In the genomic region with DNA sequence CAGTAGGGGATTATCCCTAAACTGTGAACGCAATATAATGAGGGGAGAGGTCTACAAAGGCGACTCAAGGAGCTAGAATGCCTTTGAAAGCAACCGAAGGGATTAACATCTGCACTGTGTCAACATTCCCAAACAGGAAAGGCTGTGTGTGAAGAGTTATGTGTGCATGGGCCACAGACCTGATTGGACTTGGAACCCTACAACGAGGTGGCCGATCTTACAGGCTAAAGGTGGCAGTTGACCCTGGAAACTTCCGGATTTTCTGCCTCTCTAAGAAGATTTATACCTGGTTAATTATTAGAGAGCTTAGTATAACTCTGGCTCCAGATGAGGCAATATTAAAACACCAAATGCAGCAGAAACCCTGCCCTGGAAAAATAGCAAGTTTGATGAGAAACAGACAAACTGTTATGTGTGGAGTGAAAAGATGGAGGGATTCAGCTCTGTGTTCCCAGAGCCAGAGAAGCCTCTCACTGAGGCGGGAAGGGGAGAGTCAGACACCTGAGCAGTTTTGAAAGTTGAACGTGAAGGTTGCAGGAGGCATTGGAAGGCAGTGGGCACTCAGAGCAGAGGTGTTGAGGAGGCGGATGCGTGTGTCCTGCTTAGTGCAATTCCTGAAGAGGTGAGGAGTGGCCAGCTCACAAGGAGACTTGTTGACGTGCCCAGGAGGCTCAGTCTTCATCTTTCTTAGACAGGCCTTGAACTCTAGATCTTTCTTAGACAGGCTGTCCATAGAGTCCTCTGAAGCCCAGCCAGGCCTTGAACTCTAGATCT, we compare ENCODE assay signal across 17 mouse cellular contexts. TPM values are rescaled to one million over a fixed set of nuclear protein-coding genes. Genes with fewer than 3 reads are reported as not detected.
A peak's percentile ranks its signal among the peaks of the same experiment; 100 is the strongest.
DNase-seq lines count a peak whose midpoint lies in the region; ATAC-seq and TF ChIP-seq lines count a peak whose summit lies in the region.
"Had no signal": no experiment of that assay in that cellular context is flagged by ENCODE, and none has a peak within 500 bp of the region (broad histone marks: within the 10 kb centered on the region; RNA-seq: fewer than 3 reads in every experiment).

No protein-coding gene starts in this region.

- no peaks in the 10 kb centered on the region for H3K27me3 ChIP-seq in intestine, embryonic 14.5 days (replicated peaks; ENCODE audit: control insufficient read depth, insufficient read depth, low read length)
- H3K27me3 ChIP-seq in kidney, embryonic 16.5 days (ENCODE audit: insufficient read depth, low read length) = no peaks in the 10 kb centered on the region
- no peaks in the 10 kb centered on the region for H3K27me3 ChIP-seq in myocyte (ENCODE audit: control insufficient read depth, insufficient read depth, insufficient read length)
- H3K27me3 ChIP-seq: forebrain, embryonic 13.5 days; midbrain, embryonic 15.5 days had no signal

- peak; percentile 91 for ATAC-seq in intestine, embryonic 14.5 days (replicated peaks; ENCODE audit: low FRiP score, low TSS enrichment, low read depth)
- ATAC-seq in kidney, embryonic 16.5 days (ENCODE audit: low FRiP score, low TSS enrichment) = peak; percentile 78; the same call in 1 of the 2 replicates
- ATAC-seq: CD4-positive, CD25-positive, alpha-beta regulatory T cell, adult 4 months; forebrain, embryonic 13.5 days; hindbrain, embryonic 16.5 days; midbrain, embryonic 15.5 days had no signal

- H3K9ac ChIP-seq in intestine, embryonic 14.5 days (ENCODE audit: low read length) = no peak overlapping the region
- H3K9ac ChIP-seq in kidney, embryonic 16.5 days (replicated peaks; ENCODE audit: low read length) = no peak overlapping the region
- H3K9ac ChIP-seq: forebrain, embryonic 13.5 days; midbrain, embryonic 15.5 days had no signal

- peaks cover 3% of the 10 kb centered on the region; the same call in 1 of the 2 replicates for H3K4me1 ChIP-seq in embryonic fibroblast, embryonic 13.5 days (ENCODE audit: control insufficient read depth, insufficient read depth, low read length)
- H3K4me1 ChIP-seq in intestine, embryonic 14.5 days (replicated peaks; ENCODE audit: control insufficient read depth, insufficient read depth, low read length) = no peaks in the 10 kb centered on the region
- peaks cover 4% of the 10 kb centered on the region; the same call in 1 of the 2 replicates for H3K4me1 ChIP-seq in kidney, embryonic 16.5 days (ENCODE audit: insufficient read depth, low read length)

- peaks cover 28% of the 10 kb centered on the region for H3K36me3 ChIP-seq in intestine, embryonic 14.5 days (ENCODE audit: control insufficient read depth, insufficient read depth, low read length)
- peaks cover 8% of the 10 kb centered on the region for H3K36me3 ChIP-seq in kidney, embryonic 16.5 days (ENCODE audit: insufficient read depth, low read length)
- peaks cover 35% of the 10 kb centered on the region for H3K36me3 ChIP-seq in myocyte (ENCODE audit: control insufficient read depth, insufficient read depth)

- H3K4me3 ChIP-seq in embryonic fibroblast, embryonic 13.5 days (ENCODE audit: insufficient read depth, low read length) = no peak overlapping the region
- no peak overlapping the region for H3K4me3 ChIP-seq in intestine, embryonic 14.5 days (ENCODE audit: low read depth, low read length)
- no peak overlapping the region for H3K4me3 ChIP-seq in kidney, embryonic 16.5 days (ENCODE audit: low read length)
- H3K4me3 ChIP-seq in myocyte = no peak overlapping the region
- H3K4me3 ChIP-seq: forebrain, embryonic 13.5 days; gastrocnemius, adult 2 months; midbrain, embryonic 15.5 days had no signal

- H3K79me2 ChIP-seq in myocyte (ENCODE audit: control insufficient read depth, insufficient read depth) = no peaks in the 10 kb centered on the region

- H3K27ac ChIP-seq in embryonic fibroblast, embryonic 13.5 days (ENCODE audit: insufficient read depth, low read length) = peak overlapping the region; percentile 63
- peak overlapping the region; percentile 52 for H3K27ac ChIP-seq in intestine, embryonic 14.5 days (ENCODE audit: low read depth)
- H3K27ac ChIP-seq in kidney, embryonic 16.5 days (ENCODE audit: low read length) = peak overlapping the region; percentile 32
- H3K27ac ChIP-seq: forebrain, embryonic 13.5 days; gastrocnemius, adult 2 months; midbrain, embryonic 15.5 days had no signal

- TF ChIP-seq POLR2A in embryonic fibroblast, embryonic 13.5 days (IDR thresholded peaks at IDR 0.05; ENCODE audit: low read depth, low read length) = no peak
- TF ChIP-seq POLR2A in myocyte (IDR thresholded peaks at IDR 0.05; ENCODE audit: insufficient read length, low read depth) = no peak

- WGBS in intestine, embryonic 14.5 days = 59% methylated on average over 11 of the region's 11 CpGs
- 61% methylated on average over 11 of the region's 11 CpGs for whole genome bisulfite sequencing in kidney, embryonic 16.5 days

- peak; percentile 59 for DNase-seq in intestine, embryonic 14.5 days (ENCODE audit: low spot score)
- DNase-seq in urinary bladder, adult 18-20 months (ENCODE audit: low spot score in 2 of 2) = no peak
- no peak for DNase-seq in cerebellum, postnatal 25 days
- DNase-seq in embryo, embryonic 10 days (ENCODE audit: low spot score) = no peak
- DNase-seq: adrenal gland, postnatal 10 days; cerebellum, adult 18-20 months; gastrocnemius, adult 2 months; lung, adult 18-20 months had no signal

- no peak overlapping the region for H3ac ChIP-seq in myocyte (ENCODE audit: control insufficient read depth, insufficient read length)

- no peaks in the 10 kb centered on the region for H3K9me3 ChIP-seq in intestine, embryonic 14.5 days (ENCODE audit: control insufficient read depth, low read length)
- H3K9me3 ChIP-seq in kidney, embryonic 16.5 days (ENCODE audit: low read length) = no peaks in the 10 kb centered on the region
- H3K9me3 ChIP-seq: forebrain, embryonic 13.5 days; midbrain, embryonic 15.5 days had no signal

- 0 out of 2 replicates have a peak overlapping the region, but pooled peaks have one; percentile 1 for H3K4me2 ChIP-seq in intestine, embryonic 14.5 days (ENCODE audit: low read length)
- no peak overlapping the region for H3K4me2 ChIP-seq in kidney, embryonic 16.5 days (replicated peaks; ENCODE audit: low read depth, low read length)
- peak overlapping the region; percentile 25 for H3K4me2 ChIP-seq in myocyte (ENCODE audit: low read depth)
- H3K4me2 ChIP-seq: forebrain, embryonic 13.5 days; heart, embryonic 11.5 days; midbrain, embryonic 15.5 days had no signal

- no peak for TF ChIP-seq CTCF in embryonic fibroblast, embryonic 13.5 days (IDR thresholded peaks at IDR 0.05; ENCODE audit: borderline replicate concordance, insufficient read depth, low read length)

TF ChIP-seq in myocyte, 11 proteins besides CTCF, POLR2A, EP300 and RAD21:
- TF ChIP-seq REST (IDR thresholded peaks at IDR 0.05; ENCODE audit: insufficient read depth, insufficient read length) = no peak
- TF ChIP-seq E2F4 (IDR thresholded peaks at IDR 0.05; ENCODE audit: insufficient read depth) = no peak
- no peak for TF ChIP-seq MYOG (IDR thresholded peaks at IDR 0.05; ENCODE audit: control insufficient read depth in 1 of 3, insufficient read depth in 1 of 3, insufficient read length in 2 of 3, low read depth in 2 of 3)
- TF ChIP-seq POLR2AphosphoS2 (IDR thresholded peaks at IDR 0.05; ENCODE audit: insufficient read length, low read depth) = no peak
- no peak for TF ChIP-seq CEBPB (IDR thresholded peaks at IDR 0.05; ENCODE audit: insufficient read depth, poor library complexity, severe bottlenecking)
- no peak for TF ChIP-seq MYOD1 (IDR thresholded peaks at IDR 0.05; ENCODE audit: control insufficient read depth in 1 of 3, insufficient read length in 2 of 3, low read depth in 2 of 3)
- no peak for TF ChIP-seq TCF3 (IDR thresholded peaks at IDR 0.05; ENCODE audit: insufficient read length, low read depth)
- no peak for TF ChIP-seq USF1 (IDR thresholded peaks at IDR 0.05; ENCODE audit: low read depth)
- no peak for TF ChIP-seq SRF (IDR thresholded peaks at IDR 0.05; ENCODE audit: control insufficient read depth, insufficient read length, low read depth)
- TF ChIP-seq TCF12 (IDR thresholded peaks at IDR 0.05; ENCODE audit: insufficient read depth, poor library complexity, severe bottlenecking) = no peak
- TF ChIP-seq MAX (IDR thresholded peaks at IDR 0.05; ENCODE audit: low read depth) = no peak

RNA-seq across cellular contexts. Expression of a gene that starts 9.4 kb away (rescaled TPM):
- polyA plus RNA-seq in embryonic fibroblast, embryonic 13.5 days (2011; ENCODE audit: insufficient read length, low read depth, missing spikeins) = 21.6 and 30.6 TPM in 2 replicates
- polyA plus RNA-seq in intestine, embryonic 14.5 days (2014; fragmentation: Nextera tagmentation; extraction: Ambion mirVana) = 27.2 and 28.9 TPM in 2 replicates
- polyA plus RNA-seq in kidney, embryonic 16.5 days (2015; fragmentation: Nextera tagmentation; extraction: Ambion mirVana) = 25.4 and 25.6 TPM in 2 replicates
- 56.6 TPM for polyA plus RNA-seq in myocyte (2012; fragmentation: generic; extraction: Trizol)

RNA-seq across cellular contexts. Expression of a gene that starts 9.5 kb away (rescaled TPM):
- polyA plus RNA-seq in embryonic fibroblast, embryonic 13.5 days (2011; ENCODE audit: insufficient read length, low read depth, missing spikeins) = 16.7 and 18.3 TPM in 2 replicates
- polyA plus RNA-seq in intestine, embryonic 14.5 days (2014; fragmentation: Nextera tagmentation; extraction: Ambion mirVana) = 29.0 and 29.8 TPM in 2 replicates
- 28.8 and 33.0 TPM in 2 replicates for polyA plus RNA-seq in kidney, embryonic 16.5 days (2015; fragmentation: Nextera tagmentation; extraction: Ambion mirVana)
- 25.8 TPM for polyA plus RNA-seq in myocyte (2012; fragmentation: generic; extraction: Trizol)

RNA-seq across cellular contexts. Expression of a gene that starts 26.7 kb away (rescaled TPM):
- not detected in 2 replicates for polyA plus RNA-seq in embryonic fibroblast, embryonic 13.5 days (2011; ENCODE audit: insufficient read length, low read depth, missing spikeins)
- polyA plus RNA-seq in intestine, embryonic 14.5 days (2014; fragmentation: Nextera tagmentation; extraction: Ambion mirVana) = not detected in 2 replicates
- not detected in 2 replicates for polyA plus RNA-seq in kidney, embryonic 16.5 days (2015; fragmentation: Nextera tagmentation; extraction: Ambion mirVana)
- polyA plus RNA-seq in myocyte (2012; fragmentation: generic; extraction: Trizol) = 0.02 TPM
- polyA plus RNA-seq: CD4-positive, CD25-positive, alpha-beta regulatory T cell, adult 4 months; heart, embryonic 11.5 days; thymus, postnatal 0 days had no signal
